Mouse (Mus musculus) v-Abl transformed pro-B cells (cell line): ENCODE measurements around the gene Ints3.

Experiments used
- in situ Hi-C, 2 experiments: fragments of 400-800 bp; cut with MboI; formaldehyde crosslinking; loops; one replicate each; pipeline ENCODE4 v1.15.1; 2025; ENCODE audit not compliant: unreplicated experiment in 2 of 2

Ints3 gene

DNA sequence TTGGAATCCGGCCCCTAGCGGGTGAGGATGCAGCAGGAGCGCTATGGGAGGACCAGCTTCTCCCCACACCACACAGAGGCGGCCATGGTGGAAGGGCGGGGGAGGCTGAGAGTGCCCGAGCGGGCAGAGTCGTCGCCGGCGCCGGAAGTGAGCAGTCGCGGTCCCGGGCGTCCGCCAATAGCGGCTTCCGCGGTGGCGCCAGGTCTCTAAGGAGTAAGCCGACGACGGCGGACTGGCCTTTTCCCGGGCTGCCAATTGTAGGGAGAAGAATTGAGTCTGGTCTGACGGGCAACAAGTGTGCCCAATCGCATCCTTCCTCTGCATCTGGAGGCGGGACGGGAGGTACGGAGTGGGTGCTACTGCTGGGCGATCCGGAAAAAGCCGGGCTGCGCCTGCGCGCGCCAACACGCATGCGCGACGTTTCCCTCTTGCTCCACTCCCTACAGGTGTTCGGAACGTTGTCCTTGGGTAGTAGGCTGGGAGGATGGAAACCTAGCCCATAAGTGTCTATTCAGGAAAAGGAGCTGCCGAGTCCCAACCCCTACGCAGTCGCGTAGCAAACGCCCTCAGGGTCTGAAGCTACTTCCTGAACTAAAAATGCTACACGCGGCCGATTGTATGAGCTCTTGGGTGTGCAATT, at the start of gene Ints3:
TSS of gene Ints3 (minus strand) at position 242 of the 640 bp plus-strand sequence.
- in situ Hi-C loops: no loop called here

DNA sequence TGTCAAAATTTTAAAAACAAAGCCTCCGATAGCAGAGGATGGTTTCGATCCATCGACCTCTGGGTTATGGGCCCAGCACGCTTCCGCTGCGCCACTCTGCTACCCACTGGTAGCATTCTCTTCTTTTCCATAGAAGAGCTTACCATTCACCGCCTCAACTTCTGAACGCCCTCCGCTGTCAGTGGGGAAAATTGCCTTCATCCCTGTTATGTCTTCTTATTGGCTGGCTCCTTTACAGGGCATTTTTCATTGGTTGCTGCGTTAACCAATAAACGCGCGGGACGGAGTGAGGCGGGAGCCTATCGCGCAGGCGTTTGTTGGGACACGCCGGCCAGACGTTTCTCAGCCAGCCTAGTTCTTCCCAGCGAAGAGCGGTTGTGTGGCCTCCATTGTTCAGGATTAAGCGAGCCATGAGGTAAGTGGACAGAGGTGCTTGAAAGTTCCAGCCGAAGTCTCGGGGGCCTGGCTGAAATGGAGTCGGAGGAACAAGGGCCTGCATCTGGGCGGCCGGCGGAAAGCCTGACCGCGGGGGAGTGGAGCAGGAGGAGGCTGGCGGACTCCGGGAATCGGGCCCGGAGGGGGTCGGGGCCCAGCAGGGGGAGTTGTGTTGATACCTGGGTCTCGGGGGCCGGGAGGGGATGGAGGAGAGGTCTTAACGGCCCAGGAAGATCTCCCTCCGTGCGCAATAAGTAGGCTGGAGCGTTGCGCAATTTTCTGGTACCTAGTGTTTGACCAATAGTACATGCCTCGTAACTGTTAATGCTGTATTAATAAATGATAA, 42.6 kb upstream of the Ints3 start, which contains the start of gene Ilf2:
TSS of gene Ilf2 (plus strand) at position 296 of the 781 bp plus-strand sequence.
- in situ Hi-C loops: no loop called here

DNA sequence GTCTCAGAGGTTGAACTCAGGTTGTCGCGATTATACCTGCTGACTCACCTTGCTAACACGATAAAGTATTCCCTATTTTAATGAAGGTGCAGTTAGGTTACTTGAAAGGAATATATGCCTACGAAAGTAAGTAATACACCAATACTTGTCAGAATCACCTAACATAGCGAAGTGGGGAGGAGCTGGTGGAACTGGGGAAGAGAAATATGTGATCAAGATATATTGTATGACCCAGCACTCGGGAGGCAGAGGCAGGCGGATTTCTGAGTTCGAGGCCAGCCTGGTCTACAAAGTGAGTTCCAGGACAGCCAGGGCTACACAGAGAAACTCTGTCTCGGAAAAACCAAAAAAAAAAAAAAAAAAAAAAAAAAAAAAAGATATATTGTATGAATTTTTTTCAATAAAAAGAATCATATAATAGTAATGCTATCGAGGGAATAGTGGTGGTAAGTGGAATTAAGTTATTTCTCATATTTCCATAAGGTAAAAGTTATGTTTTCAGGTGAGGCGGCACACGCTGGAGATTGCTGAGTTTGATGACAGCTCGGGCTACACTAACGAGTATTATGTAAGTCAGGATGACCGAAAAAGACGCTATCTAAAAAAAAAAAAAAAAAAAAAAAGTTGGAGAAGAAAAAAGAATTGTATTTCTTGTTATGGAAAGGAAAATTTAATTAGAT, 41.9 kb upstream of the Ints3 start:
- in situ Hi-C loops: no loop called here

DNA sequence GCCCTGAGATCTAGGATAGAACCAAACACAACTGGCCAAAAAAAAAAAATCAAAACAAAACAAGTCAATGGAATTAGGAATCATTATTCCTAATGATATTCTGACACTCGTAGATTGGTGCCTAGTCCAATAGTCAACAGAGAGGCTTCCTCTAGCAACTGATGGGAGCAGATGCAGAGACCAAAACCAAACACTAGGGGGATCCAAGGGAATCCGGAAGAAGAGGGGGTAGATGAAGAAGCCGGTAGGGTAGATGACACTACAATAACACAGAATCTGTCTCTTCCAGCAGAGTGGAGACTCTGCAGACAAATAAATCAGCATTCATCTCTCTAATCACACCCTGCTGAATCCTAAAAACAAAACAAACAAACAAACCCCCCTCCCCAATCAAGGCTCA, 38.8 kb upstream of the Ints3 start:
- in situ Hi-C loops: no loop called here

DNA sequence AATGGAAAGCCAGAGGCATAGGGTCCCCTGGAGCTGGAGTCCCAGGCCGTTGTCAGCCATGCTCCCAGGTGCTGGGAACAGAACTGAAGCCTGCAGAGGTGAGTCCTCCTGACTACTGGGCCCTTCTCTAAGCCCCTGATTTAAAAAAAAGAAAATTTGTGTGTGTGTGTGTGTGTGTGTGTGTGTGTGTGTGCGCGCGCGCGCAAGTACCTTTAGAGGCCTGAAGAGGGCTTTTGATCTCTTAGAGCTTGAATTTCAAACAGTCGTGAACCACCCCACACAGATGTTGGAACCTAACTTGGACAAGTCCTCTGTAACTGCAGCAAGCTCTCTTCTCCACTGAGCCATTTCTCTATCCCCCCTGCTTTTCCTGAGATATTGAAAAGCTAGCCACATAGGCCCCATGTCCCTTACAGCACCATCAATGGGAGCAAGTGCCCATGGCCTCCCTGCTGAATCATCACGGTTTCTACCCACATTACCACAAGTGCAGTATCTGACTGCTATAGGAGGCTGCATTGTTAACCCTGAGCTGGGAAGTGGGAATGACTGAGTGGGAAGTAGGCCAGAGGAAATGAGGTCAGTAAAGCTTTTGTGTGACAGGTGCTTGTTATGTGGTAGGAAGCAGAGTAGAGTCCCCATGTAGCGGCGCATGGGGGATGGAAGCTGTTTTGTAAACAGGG, 34.3 kb upstream of the Ints3 start:
- in situ Hi-C loops: loop anchor here in 1 of 2 experiments (5.0 kb wide), 2 partner anchors 50 to 250 kb away; no protein-coding TSS in a partner anchor

DNA sequence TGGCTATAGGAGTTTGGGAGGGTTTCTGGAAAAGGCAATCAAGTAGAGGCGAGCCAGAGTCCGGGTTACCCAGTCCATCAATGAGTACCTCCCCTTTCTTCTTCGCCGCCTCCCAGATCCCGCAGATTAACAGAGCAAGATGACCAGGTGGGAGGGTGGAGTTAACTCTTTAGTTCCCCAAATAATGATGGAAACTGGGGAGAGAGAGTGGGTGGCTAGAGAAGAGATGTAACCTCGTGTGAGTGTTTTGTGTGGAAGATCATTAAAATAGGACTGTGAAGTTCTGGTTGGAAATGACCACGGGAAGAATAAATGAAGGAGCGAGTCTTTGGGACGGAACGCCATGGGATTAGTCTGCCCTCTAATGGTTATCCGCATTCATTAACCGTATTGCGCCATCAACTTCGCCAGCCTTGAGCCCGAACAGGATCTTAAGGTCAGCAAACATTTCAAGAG, 32.9 kb upstream of the Ints3 start:
- in situ Hi-C loops: loop anchor here in 1 of 2 experiments (5.0 kb wide), 2 partner anchors 49 to 249 kb away; no protein-coding TSS in a partner anchor

DNA sequence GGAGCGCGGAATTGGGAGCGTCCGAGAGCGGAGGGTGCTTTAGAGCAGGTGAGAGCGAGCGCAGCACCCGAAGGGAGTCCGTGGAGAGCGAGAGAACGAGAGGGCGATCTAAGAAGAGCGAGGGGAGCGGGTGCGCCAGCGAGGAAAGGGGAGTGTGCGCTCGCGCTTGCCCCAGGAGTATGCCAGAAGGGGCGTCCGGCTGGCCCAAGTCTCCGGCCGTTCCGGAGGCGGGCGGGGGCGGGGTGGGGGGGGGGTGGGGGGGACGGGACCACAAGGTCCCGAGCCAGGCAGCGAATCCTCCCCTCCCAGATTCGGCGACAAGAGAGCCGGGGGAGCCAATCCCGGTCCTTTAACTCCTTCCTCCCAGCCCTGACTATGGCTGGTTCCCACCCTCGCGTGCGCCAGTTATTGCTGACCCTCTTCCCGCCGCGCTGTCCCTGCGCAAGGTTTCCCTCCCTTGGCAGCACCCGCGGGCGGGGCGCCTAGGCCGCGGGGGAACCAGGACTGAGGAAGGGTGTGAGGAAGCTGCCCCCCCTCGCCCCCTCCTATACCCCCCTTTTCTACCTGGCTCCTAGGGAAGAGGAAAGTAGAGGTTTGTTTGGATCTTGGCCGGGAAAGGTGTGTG, 32.4 kb upstream of the Ints3 start, which contains the start of gene Npr1:
TSS of gene Npr1 (minus strand) at position 181 of the 625 bp plus-strand sequence.
- in situ Hi-C loops: loop anchor here in 1 of 2 experiments (5.0 kb wide), 2 partner anchors 48 to 248 kb away; no protein-coding TSS in a partner anchor

DNA sequence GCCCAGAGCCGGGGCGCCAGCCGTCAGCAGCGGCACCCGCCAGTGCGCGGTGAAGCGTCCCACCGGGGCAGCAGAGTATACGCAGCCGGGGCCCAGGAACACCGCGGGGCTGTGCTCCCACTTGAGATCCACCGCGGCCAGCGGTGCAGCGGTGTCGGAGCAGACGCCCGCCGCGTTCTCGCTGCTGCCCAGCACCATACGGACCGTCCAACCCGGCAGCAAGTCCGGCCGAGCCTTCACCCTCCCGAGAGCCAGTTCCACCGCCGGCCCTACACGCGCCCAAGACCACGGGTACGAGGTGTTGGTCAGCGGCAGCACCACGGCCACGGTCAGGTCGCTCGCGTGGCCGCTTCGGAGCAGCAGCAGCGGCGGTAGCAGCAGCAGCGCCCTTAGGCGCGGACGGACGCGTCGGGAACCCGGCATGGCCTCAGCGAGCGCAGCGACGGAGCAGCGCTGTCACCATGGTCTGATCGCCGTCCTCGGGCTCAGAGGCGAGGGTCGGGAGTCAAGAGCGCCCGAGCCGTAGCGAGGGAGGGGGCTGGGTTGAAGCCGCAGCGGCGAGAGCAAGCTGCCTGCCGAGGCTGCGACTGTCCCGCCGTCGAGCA, 31.8 kb upstream of the Ints3 start:
- in situ Hi-C loops: loop anchor here in 1 of 2 experiments (5.0 kb wide), 2 partner anchors 48 to 248 kb away; no protein-coding TSS in a partner anchor

DNA sequence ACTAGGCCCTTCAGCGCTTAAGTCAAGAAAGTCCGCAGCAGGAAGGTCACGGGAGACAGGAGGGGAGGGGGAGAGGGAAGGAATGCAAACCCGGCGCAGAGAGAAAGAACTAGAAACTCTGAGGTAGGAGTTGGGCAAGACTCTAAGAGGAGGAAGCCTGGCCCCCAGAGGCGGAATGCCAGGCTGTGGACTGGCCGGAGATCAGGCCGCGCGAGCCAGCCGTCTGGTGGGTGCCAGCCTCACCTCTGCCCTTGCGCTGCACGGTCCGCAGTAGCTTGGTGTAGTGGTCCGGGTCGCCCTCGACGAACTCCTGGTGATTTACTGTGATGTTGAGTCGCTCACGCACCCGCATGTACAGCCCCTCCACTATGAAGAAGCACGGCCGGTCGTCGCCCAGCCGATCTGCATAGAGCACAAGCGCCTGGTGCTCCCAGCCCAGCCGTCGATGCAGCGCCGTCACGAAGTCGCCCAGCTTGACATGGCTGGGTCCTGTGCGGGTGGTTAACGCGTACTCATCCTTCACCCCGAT, 31.2 kb upstream of the Ints3 start:
- in situ Hi-C loops: loop anchor here in 1 of 2 experiments (5.0 kb wide), 2 partner anchors 47 to 247 kb away; no protein-coding TSS in a partner anchor

DNA sequence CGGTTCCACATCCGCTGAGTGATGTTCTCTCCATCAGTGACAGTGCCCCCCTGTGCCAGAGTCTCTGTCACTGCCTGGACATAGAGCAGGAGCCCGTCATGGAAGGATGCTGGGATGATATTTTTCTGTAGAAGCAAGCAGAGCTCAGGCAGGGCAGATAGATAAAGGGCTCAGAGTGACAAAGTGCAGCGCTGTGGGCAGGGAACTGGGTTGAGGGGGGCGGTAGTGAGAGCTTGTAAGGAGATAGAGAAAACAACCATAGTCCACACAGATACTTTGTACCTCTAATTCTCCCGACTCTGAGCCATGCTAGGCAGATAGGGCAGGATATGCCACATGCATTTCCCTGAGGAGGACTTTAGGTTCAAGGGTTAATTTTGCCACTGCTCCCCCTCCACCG, 29.2 kb upstream of the Ints3 start:
- in situ Hi-C loops: no loop called here

DNA sequence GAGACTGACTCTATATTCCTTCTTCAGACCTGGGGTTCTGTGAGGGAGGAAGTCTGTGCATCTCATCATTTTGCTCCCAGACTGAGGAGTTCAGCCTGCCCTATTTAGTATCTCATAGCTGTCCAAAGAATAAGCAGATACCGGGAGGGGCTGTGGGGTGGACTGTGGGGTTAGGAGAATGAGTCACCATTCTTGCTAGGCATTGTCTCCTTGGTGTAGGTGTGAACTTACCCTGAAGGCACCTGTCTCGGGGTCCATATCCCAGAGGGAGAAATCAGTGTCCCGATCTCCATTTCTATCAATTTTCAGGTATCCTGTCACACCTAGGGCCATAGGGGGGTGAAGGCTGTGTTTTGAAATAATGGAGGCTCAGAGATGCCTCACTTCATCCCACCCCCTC, 28.5 kb upstream of the Ints3 start:
- in situ Hi-C loops: no loop called here

DNA sequence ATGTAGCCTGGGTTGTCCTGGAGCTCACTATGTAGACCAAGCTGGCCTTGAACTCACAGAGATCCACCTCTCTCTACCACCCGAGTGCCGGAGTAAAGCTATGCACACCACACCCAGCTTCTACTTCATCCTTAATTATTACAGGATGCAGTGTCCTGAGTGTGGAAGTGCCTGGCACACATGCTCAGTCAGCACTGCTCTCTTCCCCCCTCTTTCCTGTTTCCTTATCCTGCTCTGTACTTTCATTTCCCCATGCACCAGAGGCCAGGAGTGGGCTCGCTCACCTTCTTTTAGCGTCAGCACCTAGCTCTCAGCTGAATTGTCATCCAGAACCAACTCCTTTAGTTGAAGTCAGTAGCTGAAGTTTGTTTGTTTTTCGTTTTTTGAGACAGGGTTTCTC, 26.9 kb upstream of the Ints3 start:
- in situ Hi-C loops: no loop called here

DNA sequence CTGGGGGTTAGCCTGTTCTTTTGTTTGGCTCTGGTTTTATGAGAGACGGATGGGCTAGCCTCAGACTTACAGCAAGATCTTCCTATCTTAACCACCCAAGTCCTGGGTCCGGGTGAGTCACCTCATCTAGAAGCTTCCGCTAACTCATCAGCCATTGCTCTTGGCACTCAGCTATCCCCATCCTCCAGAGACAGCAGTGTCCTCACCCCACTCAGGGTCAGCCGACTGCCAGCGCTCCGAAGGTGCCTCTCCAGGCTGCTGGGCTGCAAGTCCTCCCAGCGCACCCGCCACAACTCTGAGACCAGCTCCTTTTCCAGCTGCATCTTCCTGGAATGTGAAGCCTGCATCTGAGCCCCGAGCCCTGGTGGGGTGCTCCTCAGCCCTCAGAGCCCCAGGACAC, 26.3 kb upstream of the Ints3 start:
- in situ Hi-C loops: loop anchor here in 1 of 2 experiments (5.0 kb wide), 1 partner anchor 42 kb away; no protein-coding TSS in a partner anchor

DNA sequence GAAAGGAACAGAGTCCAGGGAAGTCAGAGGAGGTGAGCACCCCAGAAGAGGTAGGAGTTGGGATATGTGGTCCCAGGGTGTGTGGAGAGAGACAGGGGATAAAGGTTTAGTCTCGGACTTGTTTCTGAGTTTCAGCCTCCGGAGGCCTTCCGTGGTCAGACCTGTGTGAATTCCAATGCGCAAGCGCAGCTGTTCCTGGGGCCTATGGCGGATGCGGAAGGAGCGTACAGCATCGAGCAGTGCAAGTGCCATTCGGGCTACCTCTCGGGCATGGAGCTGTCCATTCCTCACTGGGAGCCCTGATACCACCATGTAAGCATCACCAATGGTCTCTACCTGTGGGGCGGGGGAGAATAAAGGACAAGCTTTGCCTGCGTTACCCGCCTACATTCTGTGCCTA, 21.5 kb upstream of the Ints3 start:
- in situ Hi-C loops: loop anchor here in 1 of 2 experiments (5.0 kb wide), 1 partner anchor 38 kb away; no protein-coding TSS in a partner anchor

DNA sequence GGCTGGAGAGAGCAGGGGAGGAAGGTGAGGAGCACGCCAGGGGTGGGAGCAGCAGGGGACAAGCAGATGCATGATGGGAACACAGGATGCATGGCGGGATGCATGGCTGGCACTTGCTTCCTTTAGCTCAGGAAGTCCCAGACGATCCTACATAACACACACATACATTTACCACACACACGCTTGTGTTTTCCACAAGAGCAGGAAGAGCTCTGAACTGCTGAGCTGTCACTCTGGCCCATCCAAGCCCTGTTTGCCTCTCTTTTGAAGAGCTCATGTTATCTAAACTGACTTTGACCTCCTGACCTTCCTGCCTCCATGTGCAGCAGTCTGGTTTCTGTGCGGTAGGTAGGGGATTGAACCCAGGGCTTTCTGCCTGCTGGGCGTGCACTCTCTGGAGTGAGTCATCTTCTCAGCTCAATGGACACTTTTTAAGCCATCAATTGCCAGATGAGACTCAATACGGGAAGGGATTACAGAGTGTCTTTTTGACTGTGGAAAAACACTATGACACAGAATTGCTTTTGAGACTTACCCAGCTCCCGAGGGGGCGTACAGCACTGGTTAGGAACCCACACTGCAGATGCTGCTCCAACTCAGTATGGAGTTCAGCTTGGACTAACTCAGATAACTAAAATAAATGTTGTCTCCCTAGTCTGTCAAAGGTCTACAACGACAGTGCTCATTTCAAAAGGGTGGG, 18.1 kb upstream of the Ints3 start:
- in situ Hi-C loops: no loop called here

DNA sequence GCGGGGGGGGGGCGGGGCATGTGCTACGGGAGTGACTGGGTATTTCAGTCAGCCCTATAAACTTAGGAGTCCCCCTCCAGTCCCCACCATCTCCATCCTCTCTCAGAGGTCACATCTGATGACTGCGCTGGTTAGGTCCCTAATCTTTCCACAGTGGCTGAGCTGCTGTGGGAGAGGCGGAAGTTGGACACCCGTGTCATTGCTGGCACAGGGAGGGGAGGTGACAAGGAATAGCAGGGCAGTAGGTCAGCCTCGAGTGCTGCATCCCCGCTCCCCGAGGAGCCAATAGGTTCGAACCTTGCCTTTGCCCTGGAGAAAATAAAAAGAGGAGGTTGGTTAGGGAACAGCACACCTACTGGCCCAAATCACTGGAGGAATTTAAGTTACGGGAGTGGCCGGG, 17.5 kb upstream of the Ints3 start:
- in situ Hi-C loops: no loop called here

DNA sequence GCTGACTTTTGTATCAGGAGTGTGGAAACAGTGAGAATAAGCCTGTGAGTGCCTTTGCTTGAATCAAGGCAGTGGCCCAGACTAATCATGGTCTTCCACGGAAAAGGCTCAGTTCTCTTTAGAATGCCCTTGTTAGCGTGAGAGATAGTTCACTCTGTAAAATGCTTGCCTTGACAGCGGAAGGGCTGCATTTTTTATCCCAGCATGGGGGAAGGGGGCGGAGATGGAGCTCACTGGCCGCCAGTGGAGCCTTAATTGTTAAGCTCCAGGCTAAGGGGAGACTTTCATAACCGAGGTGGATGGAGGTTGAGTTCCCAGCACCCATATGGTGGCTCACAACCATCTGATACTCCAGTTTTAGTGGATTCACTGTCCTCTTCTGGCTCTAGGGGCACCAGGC, 15.2 kb upstream of the Ints3 start:
- in situ Hi-C loops: no loop called here

DNA sequence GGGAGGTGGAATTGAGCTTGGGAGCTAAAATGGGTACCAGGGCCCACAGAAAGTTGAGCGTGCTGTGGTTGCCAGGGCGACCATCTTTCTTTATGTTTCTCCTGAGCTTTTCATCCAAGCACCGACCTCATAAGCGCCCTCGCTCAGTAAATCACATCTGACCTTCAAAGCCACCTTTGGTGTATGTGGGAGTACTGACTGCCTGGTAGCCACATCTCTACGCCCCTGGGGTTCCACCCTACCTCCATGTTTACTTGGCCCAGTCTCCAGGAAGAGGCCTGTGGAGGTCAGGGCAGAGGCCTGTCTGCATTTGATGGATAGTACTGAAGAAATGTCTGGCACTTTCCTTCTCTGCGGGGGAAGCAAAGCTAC, 13.7 kb upstream of the Ints3 start:
- in situ Hi-C loops: no loop called here
